Mouse (Mus musculus): ENCODE measurements around the gene Zdhhc14.

DNA sequence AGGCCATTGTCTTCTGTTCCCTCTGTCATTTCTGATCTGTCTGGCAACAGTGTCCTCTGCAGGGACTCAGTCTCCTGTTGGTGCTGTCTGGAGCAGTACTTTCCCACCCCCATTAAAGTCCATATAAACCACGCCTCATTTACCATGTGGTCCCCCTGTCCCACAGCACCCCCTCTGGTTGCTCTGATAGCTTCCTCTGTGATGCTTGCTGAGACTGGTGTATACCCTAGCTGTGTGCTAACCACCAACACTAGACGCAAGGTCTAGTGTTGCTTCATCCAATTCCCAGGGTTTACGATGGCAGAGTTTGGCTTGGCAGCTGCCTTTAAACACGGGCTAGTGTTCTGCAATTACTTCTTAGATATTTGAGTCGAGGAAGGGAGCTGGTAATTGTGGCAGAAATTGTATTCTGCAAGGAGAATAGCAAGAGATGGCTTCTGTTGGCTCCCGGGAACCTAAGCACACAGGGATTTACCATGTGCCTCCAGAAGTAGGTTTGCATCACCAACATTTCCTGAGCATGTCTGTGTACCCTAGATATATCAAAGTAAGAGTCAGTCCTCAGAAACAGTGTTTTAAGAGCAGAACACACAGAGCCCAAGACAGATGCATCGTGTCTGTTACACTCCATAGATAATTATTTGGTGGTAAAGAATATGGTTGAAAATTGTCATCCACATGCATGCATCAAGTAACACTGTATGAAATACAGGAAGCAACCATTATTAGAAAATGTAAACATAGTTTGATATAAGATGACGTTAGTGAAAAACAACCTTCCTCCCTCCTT lies 198.6 kb downstream of the Zdhhc14 start:
- TF ChIP-seq CTCF (IDR thresholded peaks at IDR 0.05; ENCODE audit: extremely low read depth, insufficient read depth, insufficient read length, insufficient replicate concordance), result no peak
- TF ChIP-seq POLR2A (IDR thresholded peaks at IDR 0.05; ENCODE audit: low read depth, low read length), result no peak

Data from spleen, adult 2 months (tissue).